Mouse (Mus musculus) hindbrain, embryonic 13.5 days (tissue): ENCODE data around the gene Lonrf2. TPM values are rescaled to one million over a fixed set of nuclear protein-coding genes. Genes with fewer than 3 reads are reported as not detected.

Source experiments
- ATAC-seq: fragments of 200-750 bp; cut with Nextera tagmentation; 2 replicates; pipeline ENCODE4 v1.8.0; 2017; ENCODE audit warnings: moderate TSS enrichment; ENCODE audit not compliant: low FRiP score
- H3K27ac ChIP-seq: fragments of 300-500 bp; sonication (generic); 2 replicates; pipeline ENCODE4 v1.5.1; 2015; ENCODE audit warnings: inconsistent platforms, mild to moderate bottlenecking, moderate library complexity
- H3K27me3 ChIP-seq: fragments of 300-500 bp; sonication (generic); 2 replicates; pipeline ENCODE4 v1.6.1; 2015; ENCODE audit warnings: mild to moderate bottlenecking, inconsistent platforms
- H3K36me3 ChIP-seq: fragments of 300-500 bp; sonication (generic); 2 replicates; pipeline ENCODE4 v1.6.1; 2015; ENCODE audit warnings: mild to moderate bottlenecking, inconsistent platforms
- H3K4me1 ChIP-seq: fragments of 300-500 bp; sonication (generic); replicated peaks from 2 replicates; pipeline ENCODE4 v1.6.1; 2015; ENCODE audit warnings: inconsistent platforms
- H3K4me2 ChIP-seq: fragments of 300-500 bp; sonication (generic); 2 replicates; pipeline ENCODE4 v1.6.1; 2015; ENCODE audit warnings: inconsistent platforms, mild to moderate bottlenecking, moderate library complexity
- H3K4me3 ChIP-seq: fragments of 300-500 bp; sonication (generic); 2 replicates; pipeline ENCODE4 v1.5.1; 2015; ENCODE audit warnings: mild to moderate bottlenecking, inconsistent platforms
- H3K9ac ChIP-seq: fragments of 300-500 bp; sonication (generic); 2 replicates; pipeline ENCODE4 v1.6.1; 2015; ENCODE audit warnings: mild to moderate bottlenecking, inconsistent platforms
- H3K9me3 ChIP-seq: fragments of 300-500 bp; sonication (generic); 2 replicates; pipeline ENCODE4 v1.6.1; 2016; ENCODE audit warnings: inconsistent platforms
- WGBS: fragments of 180-500 bp; shearing (Covaris S2); methylation state at CpG from one replicate; pipeline ENCODE4 v1.1.7; 2015; 5-methylcytosine and 5-hydroxymethylcytosine counted together
- polyA plus RNA-seq: library from polyadenylated mRNA; unstranded; fragments of >200 nt; fragmentation: Nextera tagmentation; extraction: Ambion mirVana; gene quantifications from 2 replicates; pipeline ENCODE4 v1.2.1, GENCODE M21; 2015

The Lonrf2 gene
- polyA plus RNA-seq, 1 experiment from 2014 or later: 14.7 TPM

- Histone ChIP-seq H3K27ac (no peak overlapping the region), H3K4me1 (peaks cover 9% of the 10 kb centered on the region; the same call in 1 of the 2 replicates), H3K9ac (no peak overlapping the region), H3K4me3 (no peak overlapping the region), H3K4me2 (no peak overlapping the region), H3K9me3 (no peaks in the 10 kb centered on the region), H3K27me3 (no peaks in the 10 kb centered on the region), H3K36me3 (peaks cover 30% of the 10 kb centered on the region)
- ATAC-seq: 0 out of 2 replicates have a peak, but pooled peaks have one; percentile 19
- 84% methylated on average over 9 of the region's 9 CpGs for WGBS
These were observed 24.5 kb upstream of the Lonrf2 start for GRCm38 (mm10) chr1:38860867-38861524.

DNA sequence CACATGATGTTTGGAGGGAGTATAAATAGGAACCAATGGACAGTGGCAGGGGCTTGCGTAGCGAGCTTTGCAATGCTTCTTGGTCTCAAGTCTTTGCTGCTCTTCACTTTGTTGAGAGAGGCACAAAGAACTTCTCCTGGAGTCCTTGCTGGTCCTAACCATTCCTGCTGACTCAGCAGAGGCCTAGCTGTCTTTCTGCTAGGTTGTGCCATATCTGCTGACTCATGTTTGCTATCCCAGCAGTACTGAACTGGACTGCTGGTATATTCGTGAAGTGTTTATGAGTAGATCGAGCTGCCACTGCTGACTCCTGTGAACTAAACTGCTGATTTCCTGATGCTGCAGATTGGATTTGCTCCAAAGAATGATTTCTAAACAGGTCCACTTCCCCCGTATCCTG is 23.7 kb upstream of the Lonrf2 start:
- Histone ChIP-seq H3K4me1 (peaks cover 9% of the 10 kb centered on the region; the same call in 1 of the 2 replicates), H3K27ac (no peak overlapping the region), H3K27me3 (peaks cover under 1% of the 10 kb centered on the region; the same call in 1 of the 2 replicates), H3K4me2 (no peak overlapping the region), H3K9ac (no peak overlapping the region), H3K36me3 (peaks cover 23% of the 10 kb centered on the region), H3K4me3 (no peak overlapping the region), H3K9me3 (no peaks in the 10 kb centered on the region)
- 89% methylated on average over 5 of the region's 5 CpGs for WGBS
- ATAC-seq: no peak

DNA sequence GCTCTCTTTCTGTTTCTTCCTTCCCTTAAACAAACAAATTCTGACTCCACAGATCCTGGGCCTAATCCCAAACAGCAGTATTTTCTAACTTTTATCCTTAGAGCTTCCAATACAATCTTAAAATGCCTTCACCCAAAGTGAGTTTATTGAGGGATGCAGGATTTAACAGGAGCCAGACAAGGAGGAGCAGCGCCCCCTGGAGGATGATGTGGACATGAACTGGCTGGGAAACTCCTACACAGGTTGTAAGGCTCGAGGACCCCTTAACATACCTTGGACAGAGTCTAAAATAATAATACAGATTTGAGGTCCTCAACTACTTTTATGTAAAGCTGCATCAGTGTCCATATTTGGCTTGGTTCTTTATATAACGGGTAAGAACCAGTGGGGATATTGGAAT is 19.7 kb upstream of the Lonrf2 start:
- H3K9ac ChIP-seq: no peak overlapping the region
- no peaks in the 10 kb centered on the region for H3K9me3 ChIP-seq
- no peaks in the 10 kb centered on the region for H3K36me3 ChIP-seq
- peaks cover 8% of the 10 kb centered on the region; the same call in 1 of the 2 replicates for H3K4me1 ChIP-seq
- WGBS: 11% methylated on average over 3 of the region's 3 CpGs
- peaks cover 24% of the 10 kb centered on the region for H3K27me3 ChIP-seq
- H3K4me2 ChIP-seq: no peak overlapping the region
- no peak overlapping the region for H3K27ac ChIP-seq
- H3K4me3 ChIP-seq: no peak overlapping the region
- ATAC-seq: peak; percentile 62; the same call in 1 of the 2 replicates

DNA sequence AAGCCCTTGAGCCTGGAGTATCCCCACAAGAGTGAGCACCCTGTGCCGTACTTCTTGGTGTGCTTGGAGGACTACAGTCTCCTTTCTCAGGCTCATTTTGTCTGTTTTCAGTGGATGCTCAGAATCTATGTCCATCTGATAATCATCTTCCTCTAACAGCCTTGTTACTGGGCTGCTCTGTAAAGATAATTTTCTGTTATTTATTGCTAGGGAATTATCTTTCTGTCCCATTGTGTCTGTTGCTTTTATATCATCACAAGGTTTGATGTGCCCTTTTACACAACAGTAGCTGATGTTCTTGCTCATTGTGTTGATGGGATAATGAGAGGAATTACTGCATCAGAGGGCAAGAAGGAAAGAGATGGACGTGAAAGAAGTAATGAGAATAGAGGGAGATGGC is 15.7 kb upstream of the Lonrf2 start:
- Histone ChIP-seq H3K9me3 (no peaks in the 10 kb centered on the region), H3K4me3 (no peak overlapping the region), H3K27me3 (peaks cover 35% of the 10 kb centered on the region), H3K4me2 (no peak overlapping the region), H3K27ac (no peak overlapping the region), H3K4me1 (peaks cover 17% of the 10 kb centered on the region), H3K9ac (no peak overlapping the region), H3K36me3 (no peaks in the 10 kb centered on the region)
- WGBS: 75% methylated on average over 2 of the region's 2 CpGs
- no peak for ATAC-seq

DNA sequence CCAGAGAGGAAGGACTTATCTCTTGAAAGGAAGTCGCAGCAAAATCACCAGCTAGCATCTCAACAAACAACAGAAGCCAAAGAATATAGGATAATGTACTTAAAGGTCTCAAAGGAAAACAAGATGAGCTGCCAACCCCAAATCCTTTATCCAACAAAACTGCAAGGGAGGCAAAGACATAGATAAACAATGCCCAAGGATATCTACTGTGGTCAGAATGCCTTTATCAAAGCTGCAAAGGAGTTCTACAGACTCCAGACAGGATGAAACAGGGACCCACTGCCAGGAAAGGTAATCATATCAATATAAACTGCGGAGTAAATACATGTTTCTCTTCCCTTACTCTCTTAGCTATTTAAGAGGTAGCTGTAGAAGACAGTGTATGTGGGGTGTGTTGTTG is 14.1 kb upstream of the Lonrf2 start:
- H3K9ac ChIP-seq: no peak overlapping the region
- peaks cover 38% of the 10 kb centered on the region for H3K27me3 ChIP-seq
- no peaks in the 10 kb centered on the region for H3K36me3 ChIP-seq
- ATAC-seq: no peak
- no peaks in the 10 kb centered on the region for H3K9me3 ChIP-seq
- no peak overlapping the region for H3K4me3 ChIP-seq
- 98% methylated on average over 2 of the region's 2 CpGs for WGBS
- H3K4me2 ChIP-seq: no peak overlapping the region
- no peak overlapping the region for H3K27ac ChIP-seq
- peaks cover 22% of the 10 kb centered on the region for H3K4me1 ChIP-seq

GRCm38 (mm10) chr1:38848451-38849289 is 12.2 kb upstream of the Lonrf2 start:
- peaks cover 36% of the 10 kb centered on the region for H3K27me3 ChIP-seq
- ATAC-seq: 0 out of 2 replicates have a peak, but pooled peaks have one; percentile 28

DNA sequence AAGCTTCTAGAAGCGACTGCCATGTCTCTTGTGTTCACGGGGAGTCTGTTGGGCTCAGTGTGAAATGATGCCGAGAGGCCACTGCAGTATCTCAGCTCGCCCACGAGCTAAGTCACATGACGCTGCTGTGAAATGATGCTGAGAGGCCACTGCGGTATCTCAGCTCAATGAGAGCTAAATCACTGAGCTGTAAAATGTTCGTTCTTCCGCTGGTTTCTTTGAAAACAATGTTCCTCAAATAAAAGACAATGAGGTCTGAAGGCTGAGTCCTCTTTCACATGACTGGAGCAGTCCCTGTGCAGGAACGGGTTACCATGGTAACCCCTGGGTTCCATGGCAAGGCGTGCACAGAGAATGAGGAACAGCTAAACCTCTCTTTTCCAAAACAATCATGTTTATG is 11.5 kb upstream of the Lonrf2 start:
- Histone ChIP-seq H3K27me3 (peaks cover 34% of the 10 kb centered on the region), H3K27ac (peak overlapping the region; percentile 90), H3K9me3 (no peaks in the 10 kb centered on the region), H3K4me1 (peaks cover 22% of the 10 kb centered on the region), H3K9ac (peak overlapping the region; percentile 29; the same call in 1 of the 2 replicates), H3K4me2 (peak overlapping the region; percentile 50), H3K36me3 (no peaks in the 10 kb centered on the region), H3K4me3 (peak overlapping the region; percentile 27)
- WGBS: 8% methylated on average over 11 of the region's 11 CpGs
- ATAC-seq: peak; percentile 92

More at GRCm38 (mm10) chr1:38848451-38849289, 12.2 kb upstream of the Lonrf2 start:
- H3K36me3 ChIP-seq: no peaks in the 10 kb centered on the region
- H3K4me1 ChIP-seq: peaks cover 22% of the 10 kb centered on the region
- no peaks in the 10 kb centered on the region for H3K9me3 ChIP-seq
- no peak overlapping the region for H3K9ac ChIP-seq
- H3K4me3 ChIP-seq: no peak overlapping the region
- peak overlapping the region; percentile 90 for H3K27ac ChIP-seq
- WGBS: 28% methylated on average over 2 of the region's 2 CpGs
- H3K4me2 ChIP-seq: peak overlapping the region; percentile 50

GRCm38 (mm10) chr1:38843275-38843674 is 6.8 kb upstream of the Lonrf2 start:
- Histone ChIP-seq H3K27me3 (peaks cover 26% of the 10 kb centered on the region; the same call in 1 of the 2 replicates), H3K36me3 (no peaks in the 10 kb centered on the region), H3K27ac (no peak overlapping the region), H3K9ac (no peak overlapping the region), H3K4me2 (no peak overlapping the region), H3K4me3 (no peak overlapping the region), H3K4me1 (peaks cover 14% of the 10 kb centered on the region), H3K9me3 (no peaks in the 10 kb centered on the region)
- WGBS: 41% methylated on average over 4 of the region's 4 CpGs
- no peak for ATAC-seq

- peaks cover 30% of the 10 kb centered on the region; the same call in 1 of the 2 replicates for H3K27me3 ChIP-seq
- no peaks in the 10 kb centered on the region for H3K9me3 ChIP-seq
- H3K4me3 ChIP-seq: no peak overlapping the region
- H3K4me2 ChIP-seq: no peak overlapping the region
- H3K9ac ChIP-seq: no peak overlapping the region
- no peak for ATAC-seq
- no peaks in the 10 kb centered on the region for H3K36me3 ChIP-seq
- no peak overlapping the region for H3K27ac ChIP-seq
- 75% methylated on average over 1 of the region's 1 CpGs for WGBS
- H3K4me1 ChIP-seq: peaks cover 10% of the 10 kb centered on the region
These were observed 6.3 kb upstream of the Lonrf2 start for GRCm38 (mm10) chr1:38842861-38843260.

DNA sequence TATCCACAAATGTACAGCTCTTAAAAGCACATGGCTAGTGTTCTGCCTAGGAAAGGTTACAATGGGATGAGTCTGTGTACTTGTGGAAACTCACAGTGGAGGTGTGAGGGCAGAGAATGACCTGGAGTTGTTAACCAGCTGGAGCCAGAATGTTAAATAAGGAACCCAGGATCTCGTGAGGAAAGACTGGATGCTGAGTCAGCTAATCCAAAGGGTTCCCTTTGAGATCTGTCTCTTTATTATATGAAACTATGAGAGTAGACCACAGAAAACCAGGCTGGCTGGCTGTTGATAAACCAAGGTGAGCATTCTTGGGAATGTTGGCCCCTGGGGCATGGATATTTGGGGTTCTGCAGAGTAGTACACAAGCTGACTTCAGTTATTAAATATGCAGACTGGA is 3.4 kb upstream of the Lonrf2 start:
- no peak overlapping the region for H3K27ac ChIP-seq
- WGBS: 50% methylated on average over 1 of the region's 1 CpGs
- no peaks in the 10 kb centered on the region for H3K36me3 ChIP-seq
- no peaks in the 10 kb centered on the region for H3K9me3 ChIP-seq
- no peak for ATAC-seq
- H3K4me2 ChIP-seq: no peak overlapping the region
- peaks cover 6% of the 10 kb centered on the region for H3K4me1 ChIP-seq
- H3K9ac ChIP-seq: no peak overlapping the region
- no peak overlapping the region for H3K4me3 ChIP-seq
- peaks cover 27% of the 10 kb centered on the region; the same call in 1 of the 2 replicates for H3K27me3 ChIP-seq

DNA sequence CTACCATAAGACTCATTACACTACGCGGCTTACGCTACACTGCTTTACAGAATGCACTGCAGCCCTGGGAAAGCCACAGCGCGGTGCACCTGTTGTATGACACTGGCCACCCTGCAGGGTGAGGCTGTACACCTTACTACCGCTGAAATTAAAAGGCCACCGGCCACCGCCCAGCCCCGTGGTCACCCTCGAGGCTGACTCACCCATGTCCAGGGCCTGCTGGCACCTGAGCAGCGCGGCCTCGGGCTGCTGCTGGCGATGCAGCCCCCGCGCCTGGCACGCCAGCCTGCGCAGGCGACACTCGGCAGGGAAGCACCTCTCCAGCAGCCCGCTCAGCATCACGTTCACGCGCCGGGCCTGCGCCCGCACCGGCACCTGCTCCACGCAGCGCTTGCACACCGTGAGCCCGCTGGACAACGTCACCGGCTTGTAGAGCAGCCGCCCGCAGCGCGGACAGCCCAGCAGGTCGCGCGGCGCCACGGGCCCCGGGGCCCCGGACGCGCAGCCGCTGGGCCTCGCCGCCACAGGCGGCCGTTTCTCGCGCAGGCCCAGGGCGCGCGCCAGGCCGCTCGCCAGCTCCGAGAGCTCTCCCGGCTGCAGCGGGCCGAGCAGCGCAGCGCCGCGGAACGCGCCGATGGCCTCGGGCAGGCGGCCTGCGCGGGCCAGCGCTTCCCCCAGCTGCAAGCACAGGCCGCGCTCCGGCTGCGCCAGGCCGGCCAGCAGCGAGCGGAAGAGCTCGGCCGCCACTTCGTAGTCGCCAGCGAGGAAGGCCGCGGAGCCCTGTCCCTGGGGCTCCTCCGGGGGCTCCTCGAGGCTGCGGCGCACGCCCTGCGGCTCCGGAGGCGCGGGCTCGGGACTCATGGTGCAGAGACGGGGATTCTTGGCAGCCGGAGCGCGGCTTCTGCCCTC is 689 bp downstream of the Lonrf2 start:
- Histone ChIP-seq H3K27me3 (peaks cover 22% of the 10 kb centered on the region; the same call in 1 of the 2 replicates), H3K4me1 (peaks cover 14% of the 10 kb centered on the region), H3K4me3 (peak overlapping the region; percentile 80), H3K36me3 (peaks cover 21% of the 10 kb centered on the region), H3K9ac (peak overlapping the region; percentile 93), H3K9me3 (no peaks in the 10 kb centered on the region), H3K27ac (peak overlapping the region; percentile 98), H3K4me2 (peak overlapping the region; percentile 97)
- peak; percentile 80 for ATAC-seq
- WGBS: 1% methylated on average over 91 of the region's 103 CpGs
